Mouse (Mus musculus): ENCODE results near the gene Rsph3b.
"Not testable (repeated sequence)": the region's sequence is repeated elsewhere in the genome, so short reads cannot be mapped to it uniquely, and the experiment has no call there.

DNA sequence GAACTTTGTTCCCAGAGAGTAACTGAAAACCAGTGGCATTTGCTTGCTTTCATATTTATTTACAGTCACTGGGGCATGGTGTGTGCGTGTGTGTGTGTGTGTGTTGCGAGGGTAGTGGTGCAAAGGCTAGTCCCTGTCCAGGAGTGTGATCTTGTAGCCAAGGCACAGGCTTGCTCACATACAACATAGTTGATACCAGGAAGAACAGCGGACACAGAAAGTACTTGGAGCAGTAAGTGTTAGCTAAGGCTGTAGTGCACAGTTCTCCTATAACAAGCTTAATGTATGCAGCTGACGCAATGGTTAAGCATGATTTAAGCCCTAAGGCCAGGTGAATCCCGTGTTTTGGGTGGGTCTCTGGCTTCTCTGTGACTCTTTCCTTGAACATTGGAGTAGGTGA is 30.9 kb upstream of the Rsph3b start:
- TF ChIP-seq ZNF384 (IDR thresholded peaks at IDR 0.05; ENCODE audit: low read depth, low read length); MAFK (IDR thresholded peaks at IDR 0.05; ENCODE audit: insufficient read depth, low read depth, low read length); HCFC1 (IDR thresholded peaks at IDR 0.05; ENCODE audit: borderline replicate concordance, insufficient read depth, low read length): not testable (repeated sequence)
